Mouse (Mus musculus) embryonic facial prominence, embryonic 14.5 days (tissue): ENCODE measurements around the gene Cldn1. TPM values are rescaled to one million over a fixed set of nuclear protein-coding genes. Genes with fewer than 3 reads are reported as not detected.
A peak's percentile ranks its signal among the peaks of the same experiment; 100 is the strongest.

Source experiments
- ATAC-seq: fragments of 200-750 bp; cut with Nextera tagmentation; 2 replicates; pipeline ENCODE4 v1.8.0; 2017; ENCODE audit warnings: low read depth, moderate number of reproducible peaks, moderate TSS enrichment
- DNase-seq: peaks from one replicate; pipeline ENCODE4 v3.0.0-alpha.2; 2015; ENCODE audit warnings: low spot score
- H3K27ac ChIP-seq: fragments of 300-500 bp; sonication (generic); replicated peaks from 2 replicates; pipeline ENCODE4 v1.5.1; 2014; ENCODE audit warnings: low read depth, mild to moderate bottlenecking, low read length, moderate library complexity
- H3K27me3 ChIP-seq: fragments of 300-500 bp; sonication (generic); replicated peaks from 2 replicates; pipeline ENCODE4 v1.6.1; 2014; ENCODE audit warnings: low read length; ENCODE audit not compliant: control insufficient read depth, insufficient read depth
- H3K36me3 ChIP-seq: fragments of 300-500 bp; sonication (generic); 2 replicates; pipeline ENCODE4 v1.6.1; 2014; ENCODE audit warnings: low read length, mixed read lengths; ENCODE audit not compliant: control insufficient read depth, insufficient read depth
- H3K4me1 ChIP-seq: fragments of 300-500 bp; sonication (generic); 2 replicates; pipeline ENCODE4 v1.6.1; 2014; ENCODE audit warnings: antibody characterized with exemption, low read length; ENCODE audit not compliant: control insufficient read depth, insufficient read depth
- H3K4me2 ChIP-seq: fragments of 300-500 bp; sonication (generic); 2 replicates; pipeline ENCODE4 v1.6.1; 2014; ENCODE audit warnings: low read depth, mild to moderate bottlenecking, low read length, moderate library complexity, mixed read lengths
- H3K4me3 ChIP-seq: fragments of 300-500 bp; sonication (generic); 2 replicates; pipeline ENCODE4 v1.5.1; 2014; ENCODE audit warnings: low read depth, mild to moderate bottlenecking, low read length
- H3K9ac ChIP-seq: fragments of 300-500 bp; sonication (generic); 2 replicates; pipeline ENCODE4 v1.6.1; 2014; ENCODE audit warnings: low read depth, mild to moderate bottlenecking, low read length, moderate library complexity, mixed read lengths
- H3K9me3 ChIP-seq: fragments of 300-500 bp; sonication (generic); 2 replicates; pipeline ENCODE4 v1.6.1; 2016; ENCODE audit warnings: low read length; ENCODE audit not compliant: control insufficient read depth
- WGBS: fragments of 180-500 bp; shearing (Covaris S2); extraction: QIAGEN DNeasy Blood & Tissue Kit; methylation state at CpG from one replicate; pipeline ENCODE4 v1.1.7; 2014; 5-methylcytosine and 5-hydroxymethylcytosine counted together
- polyA plus RNA-seq: library from polyadenylated mRNA; unstranded; fragments of >200 nt; fragmentation: Nextera tagmentation; extraction: Ambion mirVana; gene quantifications from 2 replicates; pipeline ENCODE4 v1.2.1, GENCODE M21; 2014

The Cldn1 gene
- polyA plus RNA-seq, 1 experiment from 2014 or later = 25.4 TPM

DNA sequence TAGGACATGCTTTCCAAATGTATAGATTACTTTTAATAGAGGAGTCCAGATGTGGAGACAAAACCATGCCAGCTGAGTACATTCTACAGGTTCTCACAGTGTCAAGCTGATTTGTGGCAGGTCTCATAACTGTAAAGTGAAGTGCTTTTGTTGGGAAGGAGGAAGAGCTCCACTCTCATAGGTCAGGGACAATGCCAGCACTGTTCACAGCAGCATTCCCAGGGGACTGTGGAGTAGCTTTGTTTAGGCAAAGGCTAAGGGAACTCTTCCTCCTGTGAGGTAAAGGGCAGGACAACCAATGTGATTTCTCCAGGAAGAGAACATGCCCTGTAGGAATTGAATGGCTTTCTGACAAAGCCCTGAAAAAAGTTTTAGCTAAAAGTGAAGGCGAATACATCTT is 1.5 kb downstream of the Cldn1 start:
- peak; percentile 23 for DNase-seq
- Histone ChIP-seq H3K4me3 (no peak overlapping the region), H3K4me2 (peak overlapping the region; percentile 94), H3K4me1 (no peaks in the 10 kb centered on the region), H3K27ac (no peak overlapping the region), H3K9ac (no peak overlapping the region), H3K9me3 (no peaks in the 10 kb centered on the region), H3K36me3 (no peaks in the 10 kb centered on the region), H3K27me3 (no peaks in the 10 kb centered on the region)
- no peak for ATAC-seq
- 96% methylated on average over 1 of the region's 1 CpGs for WGBS

GRCm38 (mm10) chr16:26369044-26369730 is 2.5 kb downstream of the Cldn1 start:
- no peak for ATAC-seq
- Histone ChIP-seq H3K4me3 (no peak overlapping the region), H3K36me3 (no peaks in the 10 kb centered on the region), H3K9me3 (no peaks in the 10 kb centered on the region), H3K4me2 (0 out of 2 replicates have a peak overlapping the region, but pooled peaks have one; percentile 7), H3K27ac (no peak overlapping the region), H3K4me1 (no peaks in the 10 kb centered on the region), H3K9ac (no peak overlapping the region), H3K27me3 (no peaks in the 10 kb centered on the region)
- no peak for DNase-seq
- WGBS = 84% methylated on average over 7 of the region's 7 CpGs

GRCm38 (mm10) chr16:26368121-26368520 is 3.5 kb downstream of the Cldn1 start:
- ATAC-seq = no peak
- Histone ChIP-seq H3K27me3 (no peaks in the 10 kb centered on the region), H3K4me2 (no peak overlapping the region), H3K9me3 (no peaks in the 10 kb centered on the region), H3K4me1 (no peaks in the 10 kb centered on the region), H3K27ac (no peak overlapping the region), H3K36me3 (no peaks in the 10 kb centered on the region), H3K9ac (no peak overlapping the region), H3K4me3 (no peak overlapping the region)
- whole genome bisulfite sequencing = 65% methylated on average over 5 of the region's 5 CpGs
- no peak for DNase-seq

DNA sequence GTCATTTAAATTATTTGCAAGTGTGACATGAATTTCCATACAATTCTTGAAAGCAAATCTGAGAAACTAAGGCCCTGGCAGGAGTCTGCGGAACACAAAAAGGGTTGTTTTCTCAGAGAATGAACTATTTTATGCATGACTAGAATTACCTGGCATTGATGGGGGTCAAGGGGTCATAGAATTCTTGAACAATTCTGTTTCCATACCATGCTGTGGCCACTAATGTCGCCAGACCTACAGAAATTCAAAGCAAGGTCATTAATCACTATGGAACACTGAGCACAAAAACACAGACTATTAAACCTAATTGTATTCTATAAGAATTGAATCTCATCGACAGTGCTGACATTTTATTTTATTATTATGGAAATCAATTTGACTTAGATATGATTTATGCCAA is 10.9 kb downstream of the Cldn1 start:
- ATAC-seq (no peak), DNase-seq (no peak)
- H3K4me2 ChIP-seq = no peak overlapping the region
- H3K27me3 ChIP-seq = no peaks in the 10 kb centered on the region
- no peak overlapping the region for H3K4me3 ChIP-seq
- H3K36me3 ChIP-seq = no peaks in the 10 kb centered on the region
- H3K9ac ChIP-seq = no peak overlapping the region
- H3K4me1 ChIP-seq = no peaks in the 10 kb centered on the region
- H3K27ac ChIP-seq = no peak overlapping the region
- 53% methylated on average over 3 of the region's 3 CpGs for WGBS
- H3K9me3 ChIP-seq = 0 out of 2 replicates have a peak, but pooled peaks cover 3% of the 10 kb centered on the region

DNA sequence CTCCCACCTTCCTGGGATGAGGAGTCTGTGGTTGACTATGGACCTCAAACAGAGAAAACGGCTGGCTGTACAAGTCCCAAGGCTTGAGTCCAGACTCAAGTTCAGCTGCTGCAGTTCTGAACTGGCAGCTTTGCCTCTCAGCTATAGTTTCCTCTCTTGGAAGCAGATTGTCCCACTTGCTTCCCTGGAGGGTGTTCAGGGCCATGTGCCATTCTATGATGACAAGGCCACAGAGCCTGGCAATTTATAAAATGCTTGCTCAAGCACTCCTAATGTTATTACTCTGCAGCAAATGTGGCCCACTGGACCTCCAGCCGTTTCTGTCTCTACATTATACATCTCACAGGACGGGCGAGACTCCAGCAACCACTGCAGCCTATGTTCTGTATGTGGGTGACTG is 12.0 kb downstream of the Cldn1 start:
- H3K36me3 ChIP-seq = no peaks in the 10 kb centered on the region
- no peaks in the 10 kb centered on the region for H3K4me1 ChIP-seq
- no peak for ATAC-seq
- no peaks in the 10 kb centered on the region for H3K27me3 ChIP-seq
- no peak overlapping the region for H3K4me3 ChIP-seq
- no peak overlapping the region for H3K4me2 ChIP-seq
- DNase-seq = no peak
- 0 out of 2 replicates have a peak, but pooled peaks cover 4% of the 10 kb centered on the region for H3K9me3 ChIP-seq
- no peak overlapping the region for H3K9ac ChIP-seq
- no peak overlapping the region for H3K27ac ChIP-seq
- 71% methylated on average over 4 of the region's 4 CpGs for WGBS

GRCm38 (mm10) chr16:26358898-26359297 is 12.7 kb downstream of the Cldn1 start:
- Histone ChIP-seq H3K27me3 (no peaks in the 10 kb centered on the region), H3K4me1 (no peaks in the 10 kb centered on the region), H3K27ac (no peak overlapping the region), H3K4me2 (no peak overlapping the region), H3K9me3 (0 out of 2 replicates have a peak, but pooled peaks cover 4% of the 10 kb centered on the region), H3K9ac (no peak overlapping the region), H3K36me3 (no peaks in the 10 kb centered on the region), H3K4me3 (no peak overlapping the region)
- ATAC-seq = no peak
- 89% methylated on average over 5 of the region's 5 CpGs for WGBS
- no peak for DNase-seq

GRCm38 (mm10) chr16:26357863-26358780 is 13.5 kb downstream of the Cldn1 start:
- H3K27ac ChIP-seq = no peak overlapping the region
- no peak overlapping the region for H3K4me2 ChIP-seq
- no peaks in the 10 kb centered on the region for H3K4me1 ChIP-seq
- 0 out of 2 replicates have a peak, but pooled peaks cover 4% of the 10 kb centered on the region for H3K9me3 ChIP-seq
- no peak overlapping the region for H3K9ac ChIP-seq
- H3K27me3 ChIP-seq = no peaks in the 10 kb centered on the region
- WGBS = 68% methylated on average over 5 of the region's 5 CpGs
- no peaks in the 10 kb centered on the region for H3K36me3 ChIP-seq
- ATAC-seq (no peak), DNase-seq (no peak)
- H3K4me3 ChIP-seq = no peak overlapping the region

GRCm38 (mm10) chr16:26355513-26355912 is 16.1 kb downstream of the Cldn1 start:
- H3K9me3 ChIP-seq = 0 out of 2 replicates have a peak, but pooled peaks cover 4% of the 10 kb centered on the region
- H3K36me3 ChIP-seq = no peaks in the 10 kb centered on the region
- no peak overlapping the region for H3K9ac ChIP-seq
- WGBS = 95% methylated on average over 1 of the region's 1 CpGs
- ATAC-seq (no peak), DNase-seq (no peak)
- H3K4me1 ChIP-seq = no peaks in the 10 kb centered on the region
- H3K27me3 ChIP-seq = no peaks in the 10 kb centered on the region
- no peak overlapping the region for H3K27ac ChIP-seq
- no peak overlapping the region for H3K4me3 ChIP-seq
- H3K4me2 ChIP-seq = no peak overlapping the region
